Mouse (Mus musculus) liver, adult 2 months (tissue): Measurements from ENCODE around the gene Trim44. TPM values are rescaled to one million over a fixed set of nuclear protein-coding genes. Genes with fewer than 3 reads are reported as not detected.

ENCODE experiments used
- DNase-seq: peaks from one replicate; pipeline ENCODE4 v3.0.0-alpha.2; 2011; ENCODE audit warnings: low read depth, low spot score; ENCODE audit errors: extremely low read depth
- H3K27ac ChIP-seq: fragments of 200-500 bp; replicated peaks from 2 replicates; pipeline ENCODE4 v1.5.1; 2012; ENCODE audit warnings: low read depth, mild to moderate bottlenecking, control low read depth, inconsistent platforms, low read length; ENCODE audit not compliant: insufficient read depth
- H3K27me3 ChIP-seq: fragments of 200-500 bp; 2 replicates; pipeline ENCODE4 v1.6.1; 2012; ENCODE audit warnings: mild to moderate bottlenecking, moderate library complexity, low read length, inconsistent platforms; ENCODE audit not compliant: control insufficient read depth, insufficient read depth
- H3K36me3 ChIP-seq: fragments of 200-500 bp; 2 replicates; pipeline ENCODE4 v1.6.1; 2012; ENCODE audit warnings: low read length, inconsistent platforms; ENCODE audit not compliant: control insufficient read depth, insufficient read depth
- H3K4me1 ChIP-seq: fragments of 200-500 bp; 2 replicates; pipeline ENCODE4 v1.6.1; 2011; ENCODE audit warnings: low read length; ENCODE audit not compliant: control insufficient read depth, insufficient read depth
- H3K4me3 ChIP-seq: fragments of 200-500 bp; 2 replicates; pipeline ENCODE4 v1.5.1; 2011; ENCODE audit warnings: low read depth, mild to moderate bottlenecking, control low read depth, low read length, moderate library complexity; ENCODE audit not compliant: insufficient read depth
- H3K79me2 ChIP-seq: fragments of 200-500 bp; 2 replicates; pipeline ENCODE4 v1.6.1; 2012; ENCODE audit warnings: inconsistent platforms, mild to moderate bottlenecking, low read length, moderate library complexity; ENCODE audit not compliant: control insufficient read depth, insufficient read depth
- H3K9ac ChIP-seq: fragments of 200-500 bp; 2 replicates; pipeline ENCODE4 v1.6.1; 2012; ENCODE audit warnings: low read depth, mild to moderate bottlenecking, control low read depth, inconsistent platforms, low read length
- CTCF ChIP-seq: fragments of 200-500 bp; IDR thresholded peaks from 2 replicates; pipeline ENCODE4 v1.5.1; 2011; ENCODE audit warnings: low read depth, low read length, control low read depth
- POLR2A ChIP-seq: fragments of 200-500 bp; IDR thresholded peaks from 2 replicates; pipeline ENCODE4 v1.6.1; 2011; ENCODE audit warnings: low read length, control low read depth; ENCODE audit not compliant: insufficient read depth; ENCODE audit errors: extremely low read depth
- WGBS: fragments of 180-500 bp; shearing (Covaris S2); methylation state at CpG from one replicate; pipeline ENCODE4 v1.1.7; 2018; 5-methylcytosine and 5-hydroxymethylcytosine counted together
- polyA plus RNA-seq: library from polyadenylated mRNA; depleted of rRNA; stranded (reverse); fragments of >200 nt; gene quantifications from 2 replicates; pipeline ENCODE4 v1.2.3, GENCODE M21; 2012
- total RNA-seq: library from RNA; depleted of rRNA; stranded (reverse); fragments of >200 nt; gene quantifications from 2 replicates; pipeline ENCODE4 v1.2.3, GENCODE M21; 2014

Gene Trim44
- total and polyA plus RNA-seq, 2 experiments: 10.8 to 13.3 TPM

GRCm38 (mm10) chr2:102450248-102450760, 42.7 kb upstream of the Trim44 start:
- peaks cover 21% of the 10 kb centered on the region for H3K27me3 ChIP-seq
- no peak overlapping the region for H3K9ac ChIP-seq

GRCm38 (mm10) chr2:102449630-102450247, 42.1 kb upstream of the Trim44 start:
- no peak for DNase-seq
- Histone ChIP-seq H3K27me3 (peaks cover 21% of the 10 kb centered on the region), H3K4me1 (peaks cover 6% of the 10 kb centered on the region), H3K27ac (no peak overlapping the region), H3K79me2 (no peaks in the 10 kb centered on the region), H3K36me3 (no peaks in the 10 kb centered on the region), H3K4me3 (no peak overlapping the region), H3K9ac (no peak overlapping the region)
- WGBS: 13% methylated on average over 17 of the region's 17 CpGs
- TF ChIP-seq POLR2A (no peak), CTCF (no peak)

More at GRCm38 (mm10) chr2:102450248-102450760, 42.7 kb upstream of the Trim44 start:
- WGBS: 3% methylated on average over 43 of the region's 43 CpGs
- H3K4me3 ChIP-seq: peak overlapping the region; percentile 21; the same call in 1 of the 2 replicates
- TF ChIP-seq POLR2A: no peak
- TF ChIP-seq CTCF: no peak
- H3K27ac ChIP-seq: no peak overlapping the region
- peaks cover 6% of the 10 kb centered on the region for H3K4me1 ChIP-seq
- no peaks in the 10 kb centered on the region for H3K79me2 ChIP-seq
- peak; percentile 6 for DNase-seq
- no peaks in the 10 kb centered on the region for H3K36me3 ChIP-seq

- TF ChIP-seq POLR2A: no peak
- no peak for TF ChIP-seq CTCF
- H3K9ac ChIP-seq: no peak overlapping the region
- no peak overlapping the region for H3K4me3 ChIP-seq
- DNase-seq: no peak
- WGBS: 64% methylated on average over 1 of the region's 1 CpGs
- H3K27ac ChIP-seq: no peak overlapping the region
- H3K27me3 ChIP-seq: peaks cover 21% of the 10 kb centered on the region
- H3K4me1 ChIP-seq: peaks cover 6% of the 10 kb centered on the region
- no peaks in the 10 kb centered on the region for H3K79me2 ChIP-seq
- H3K36me3 ChIP-seq: no peaks in the 10 kb centered on the region
Observed at GRCm38 (mm10) chr2:102449056-102449455, 41.4 kb upstream of the Trim44 start.

- no peak overlapping the region for H3K9ac ChIP-seq
- H3K79me2 ChIP-seq: no peaks in the 10 kb centered on the region
- 94% methylated on average over 7 of the region's 7 CpGs for WGBS
- DNase-seq: no peak
- H3K4me3 ChIP-seq: no peak overlapping the region
- H3K27ac ChIP-seq: no peak overlapping the region
- TF ChIP-seq CTCF (no peak), POLR2A (no peak)
- no peaks in the 10 kb centered on the region for H3K36me3 ChIP-seq
- peaks cover 6% of the 10 kb centered on the region for H3K4me1 ChIP-seq
- H3K27me3 ChIP-seq: peaks cover 21% of the 10 kb centered on the region
Observed at GRCm38 (mm10) chr2:102447831-102448230, 40.2 kb upstream of the Trim44 start.

GRCm38 (mm10) chr2:102446851-102447250, 39.2 kb upstream of the Trim44 start:
- Histone ChIP-seq H3K4me1 (peaks cover 6% of the 10 kb centered on the region), H3K79me2 (no peaks in the 10 kb centered on the region), H3K4me3 (no peak overlapping the region), H3K27ac (no peak overlapping the region), H3K36me3 (no peaks in the 10 kb centered on the region), H3K9ac (no peak overlapping the region), H3K27me3 (peaks cover 20% of the 10 kb centered on the region)
- no peak for TF ChIP-seq POLR2A
- no peak for TF ChIP-seq CTCF
- 38% methylated on average over 4 of the region's 4 CpGs for WGBS
- DNase-seq: no peak
